Mouse (Mus musculus) fat pad, adult 2 months (tissue): ENCODE results near the gene Pnkp.

Experiments
- DNase-seq: peaks from one replicate; pipeline ENCODE4 v3.0.0-alpha.2; 2011; ENCODE audit warnings: low read depth, low spot score; ENCODE audit errors: extremely low read depth

Gene Pnkp

GRCm38 (mm10) chr7:44857042-44857552 lies at the start of gene Pnkp:
TSS of gene Pnkp (plus strand) at chr7:44857139.
- DNase-seq = peak; percentile 56

DNA sequence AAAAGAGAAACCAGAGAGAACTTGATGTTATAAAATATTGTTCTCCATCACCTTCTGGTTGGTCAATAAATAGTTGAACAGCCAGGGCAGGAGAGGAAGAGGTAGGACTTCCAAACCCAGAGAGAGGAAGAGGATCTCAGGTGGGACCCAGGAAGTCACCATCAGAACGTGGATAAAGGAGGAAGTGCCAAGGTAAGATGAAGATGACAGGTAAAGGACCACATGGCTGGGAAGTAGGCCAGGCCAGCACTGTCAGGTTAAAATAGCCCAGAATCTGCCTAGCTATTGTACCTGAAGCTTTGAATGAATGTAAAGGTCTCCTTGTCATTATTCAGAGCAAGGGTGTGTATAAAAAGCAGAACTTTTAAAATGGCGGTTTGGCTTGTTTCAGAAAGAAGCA lies 48.0 kb upstream of the Pnkp start:
- DNase-seq = no peak

DNA sequence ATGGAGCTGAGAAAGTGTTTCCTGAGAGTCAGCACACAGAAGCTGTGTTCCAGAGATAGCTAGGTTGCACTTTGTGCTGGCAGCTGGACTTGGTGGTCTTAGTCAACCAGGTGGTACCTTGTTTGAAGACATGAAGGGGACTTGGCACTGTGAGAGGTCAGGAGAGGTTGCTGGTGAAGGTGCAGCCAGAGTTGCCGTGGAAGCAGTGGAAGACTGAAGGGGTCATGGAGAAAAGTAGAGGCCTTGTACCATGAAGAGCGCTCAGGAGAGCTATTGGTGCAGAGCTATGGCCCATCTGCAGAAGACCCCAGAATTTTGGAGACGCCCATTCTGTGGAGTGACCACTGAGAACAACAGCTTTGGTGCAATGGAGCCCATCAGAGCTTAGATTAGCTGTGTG lies 47.5 kb upstream of the Pnkp start:
- DNase-seq = no peak

DNA sequence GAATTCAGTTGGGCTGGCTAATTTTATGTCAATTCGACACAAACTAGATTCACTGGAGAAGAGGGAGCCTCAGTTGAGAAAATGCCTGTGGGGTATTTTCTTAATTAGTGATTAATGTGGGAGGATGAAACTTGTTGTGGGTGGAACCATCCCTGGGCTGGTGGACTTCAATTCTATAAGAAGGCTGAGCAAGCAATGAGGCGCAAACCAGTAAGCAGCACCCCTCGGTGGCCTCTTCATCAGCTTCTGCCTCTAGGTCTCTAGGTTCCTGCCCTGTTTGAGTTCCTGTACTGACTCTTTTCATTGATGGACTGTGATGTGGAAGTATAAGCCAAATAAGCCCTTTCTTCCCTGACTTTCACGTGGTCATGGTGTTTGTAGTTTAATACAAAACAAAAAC lies 46.6 kb upstream of the Pnkp start:
- no peak for DNase-seq

- no peak for DNase-seq
These were observed 46.0 kb upstream of the Pnkp start for GRCm38 (mm10) chr7:44810819-44811557.

DNA sequence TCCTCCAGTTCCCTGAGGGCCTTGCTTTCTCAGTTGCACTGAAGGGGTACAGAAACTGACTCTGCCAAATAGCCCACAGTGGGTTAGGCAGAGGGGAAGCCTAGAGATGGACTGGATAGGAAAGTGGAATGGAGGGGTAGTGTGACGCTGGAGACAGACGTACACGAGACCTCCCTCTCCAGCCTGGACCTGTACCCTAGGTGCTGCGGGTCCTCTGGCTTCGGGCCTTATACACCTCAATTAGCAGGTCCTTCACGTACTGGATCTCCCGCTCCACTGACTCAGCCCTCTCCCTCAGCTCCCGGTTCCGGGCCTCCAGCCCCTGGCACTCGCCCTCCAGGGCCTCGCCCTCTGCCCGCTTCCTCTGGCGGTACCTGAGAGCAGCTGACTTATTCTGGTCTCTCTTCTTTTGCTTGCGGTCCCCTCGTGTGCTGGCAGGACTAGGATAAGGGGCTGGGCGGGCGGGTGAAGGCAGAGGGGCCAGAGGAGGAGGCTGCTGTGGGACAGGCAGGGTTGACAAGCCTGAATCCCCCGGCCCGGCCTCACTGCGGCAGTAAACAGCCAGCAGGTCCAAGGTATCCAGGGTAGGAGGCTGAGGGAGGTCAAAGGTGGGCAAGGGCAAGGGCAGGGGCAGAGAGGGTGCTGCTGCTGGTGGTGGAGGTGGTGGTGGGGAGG lies 44.2 kb upstream of the Pnkp start:
- DNase-seq = no peak

DNA sequence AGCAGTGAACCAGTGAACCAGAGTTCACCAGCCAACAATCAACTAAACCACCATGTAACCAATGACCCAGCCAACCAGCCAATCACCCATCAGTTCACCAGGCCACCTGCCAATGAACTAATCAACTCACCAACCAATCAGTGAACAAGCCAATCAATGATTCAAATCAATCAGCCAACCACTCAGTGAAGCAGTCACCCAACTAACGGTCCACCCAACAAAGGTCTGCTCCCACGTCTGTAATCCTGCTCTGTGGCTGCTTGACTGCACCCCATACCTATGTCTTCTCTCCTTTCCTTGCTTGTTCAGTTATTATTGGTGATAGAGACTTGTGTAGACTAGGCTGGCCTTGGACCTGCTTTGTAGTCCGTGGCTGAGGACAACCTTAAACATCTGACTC lies 43.0 kb upstream of the Pnkp start:
- DNase-seq = no peak

- no peak for DNase-seq
These were observed 42.5 kb upstream of the Pnkp start for GRCm38 (mm10) chr7:44814423-44814822.

DNA sequence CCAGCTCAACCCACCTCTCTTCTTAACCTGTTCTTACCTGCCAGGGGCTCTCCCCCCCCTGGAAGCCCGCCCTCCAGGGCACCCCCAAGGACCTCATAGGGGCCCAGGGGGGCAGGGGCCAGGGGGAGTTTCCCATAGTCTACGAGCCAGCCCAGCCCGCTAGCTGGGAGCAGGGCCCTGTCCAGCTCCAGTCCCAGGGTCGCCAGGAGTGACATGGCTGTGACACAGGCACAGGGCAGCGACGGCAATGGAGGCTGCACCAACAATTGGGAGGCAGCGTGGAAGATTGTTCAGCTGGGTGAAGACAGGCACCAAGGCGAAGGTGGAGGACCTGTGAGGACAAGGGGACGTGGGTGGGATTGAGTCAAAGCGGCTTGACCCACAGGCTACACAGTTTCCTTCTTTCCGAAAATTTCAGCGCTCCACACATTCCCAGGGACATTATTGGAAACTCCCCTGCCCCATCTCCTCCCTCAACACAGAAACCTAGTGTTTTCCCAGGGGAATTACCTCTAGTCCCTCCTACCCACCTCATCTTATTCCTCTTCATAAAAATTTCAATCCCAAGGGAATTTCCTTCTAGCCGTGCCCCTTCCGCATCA lies 41.9 kb upstream of the Pnkp start:
- no peak for DNase-seq

- peak; percentile 97 for DNase-seq
These were observed 41.0 kb upstream of the Pnkp start, which contains the start of the genes Nup62 and Il4i1 for GRCm38 (mm10) chr7:44815721-44816469. TSS of gene Nup62 (plus strand) at chr7:44816088. TSS of gene Il4i1 (plus strand) at chr7:44816387.

DNA sequence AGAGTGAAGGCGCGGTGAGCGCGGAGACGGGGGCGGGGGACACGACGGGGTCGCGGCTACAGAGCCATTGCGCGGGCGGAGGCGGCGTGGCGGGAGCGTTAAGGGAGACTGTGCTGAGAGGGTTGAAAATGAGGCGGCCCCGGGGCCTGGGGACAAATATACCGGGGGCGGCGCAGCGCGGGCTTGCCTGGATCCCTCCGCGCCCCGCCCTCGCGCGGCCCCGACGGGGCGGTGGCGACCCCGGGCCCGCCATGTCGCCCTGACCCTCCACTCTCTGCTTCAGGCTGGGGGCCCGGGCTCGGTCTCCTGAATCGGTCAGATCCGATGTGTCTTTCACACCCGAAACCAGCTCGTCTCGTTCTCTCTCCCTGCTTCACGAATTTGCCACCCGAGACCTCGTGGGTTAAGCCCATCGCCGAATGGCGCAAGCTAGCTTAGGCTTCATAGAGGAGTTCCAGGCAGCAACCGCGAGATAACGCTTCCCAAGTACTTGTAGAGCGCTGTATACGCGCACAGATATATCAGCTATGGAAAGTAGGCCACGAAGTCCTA lies 40.4 kb upstream of the Pnkp start, which contains the start of gene Atf5:
Atf5 (minus strand) TSS at position 189 of the 552 bp plus-strand sequence.
- no peak for DNase-seq

GRCm38 (mm10) chr7:44817441-44817840 lies 39.5 kb upstream of the Pnkp start:
- DNase-seq = no peak

DNA sequence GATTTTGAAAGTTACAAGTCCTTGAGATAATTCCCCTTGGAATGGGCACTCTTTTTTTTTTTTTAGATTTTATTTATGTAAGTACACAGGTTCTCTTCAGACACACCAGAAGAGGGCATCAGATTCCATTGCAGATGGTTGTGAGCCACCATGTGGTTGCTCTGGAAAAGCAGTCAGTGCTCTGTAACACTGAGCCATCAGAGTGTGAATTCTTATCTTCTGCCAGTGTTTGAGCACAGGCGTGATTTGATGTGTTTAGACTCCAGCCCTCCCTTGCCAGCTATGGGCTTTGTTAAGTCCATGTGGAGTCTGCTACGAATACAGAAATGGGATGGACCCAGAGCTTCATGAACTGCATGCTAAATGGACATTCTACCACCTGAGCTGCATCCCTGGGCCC lies 38.8 kb upstream of the Pnkp start:
- DNase-seq = no peak

- no peak for DNase-seq
These were observed 38.1 kb upstream of the Pnkp start for GRCm38 (mm10) chr7:44818751-44819235.

- no peak for DNase-seq
These were observed 37.5 kb upstream of the Pnkp start for GRCm38 (mm10) chr7:44819391-44819790.

- no peak for DNase-seq
These were observed 37.1 kb upstream of the Pnkp start for GRCm38 (mm10) chr7:44819863-44820262.

GRCm38 (mm10) chr7:44820525-44820924 lies 36.4 kb upstream of the Pnkp start:
- no peak for DNase-seq

DNA sequence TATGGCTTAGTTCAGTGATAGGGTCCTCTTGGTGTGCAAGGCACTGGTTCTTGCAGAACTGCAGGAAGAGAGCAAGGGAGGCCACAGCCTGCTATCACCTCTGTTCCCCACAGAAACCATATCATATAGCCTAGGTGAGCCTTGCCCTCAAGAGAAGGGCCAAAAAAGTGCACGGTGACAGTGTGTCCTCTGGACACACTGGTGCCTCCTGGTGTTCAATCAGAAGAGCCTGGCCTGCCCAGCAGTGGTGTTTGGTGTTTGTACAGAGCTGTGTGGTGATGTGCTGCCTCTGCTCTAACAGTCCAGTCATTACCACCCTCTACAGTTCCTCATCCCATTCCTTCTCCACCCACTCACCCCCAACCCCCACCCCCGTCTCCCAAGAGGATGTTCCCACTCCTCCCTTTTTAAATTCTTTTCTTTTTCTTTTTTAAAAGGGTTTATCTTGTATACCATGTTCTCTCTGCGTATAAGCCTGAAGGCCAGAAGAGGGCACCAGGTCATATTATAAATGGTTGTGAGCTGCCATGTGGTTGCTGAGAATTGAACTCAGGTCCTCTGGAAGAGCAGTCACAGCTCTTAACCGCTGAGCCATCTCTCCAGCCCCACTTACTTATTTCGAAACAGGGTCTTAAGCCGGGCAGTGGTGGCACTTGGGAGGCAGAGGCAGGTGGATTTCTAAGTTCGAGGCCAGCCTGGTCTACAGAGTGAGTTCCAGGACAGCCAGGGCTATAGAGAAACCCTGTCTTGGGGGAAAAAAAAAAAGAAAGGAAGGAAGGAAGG lies 35.1 kb upstream of the Pnkp start:
- no peak for DNase-seq

- DNase-seq = no peak
These were observed 33.5 kb upstream of the Pnkp start for GRCm38 (mm10) chr7:44823409-44823808.

DNA sequence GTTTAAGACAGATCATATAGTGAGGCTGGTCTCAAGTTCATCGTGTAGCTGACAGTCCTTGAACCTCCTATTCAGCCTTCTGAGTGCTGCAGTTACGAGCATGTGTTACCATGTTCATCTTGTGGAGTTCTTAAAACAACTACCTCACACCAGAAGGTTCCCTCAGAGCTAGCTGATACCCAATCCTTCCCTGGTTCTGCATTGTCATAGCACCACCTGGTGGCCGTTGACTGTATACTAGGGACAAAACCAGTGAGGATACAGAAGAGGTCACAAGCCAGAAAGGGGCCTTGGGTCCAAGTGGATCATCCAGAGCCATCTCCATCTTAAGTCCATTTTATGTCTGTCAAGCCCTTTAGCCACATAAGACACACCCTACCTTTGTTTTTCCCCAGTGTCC lies 32.1 kb upstream of the Pnkp start:
- no peak for DNase-seq
